Mouse (Mus musculus) kidney, adult 2 months (tissue): ENCODE data around the gene Cdiptos. TPM values are rescaled to one million over a fixed set of nuclear protein-coding genes. Genes with fewer than 3 reads are reported as not detected.

ENCODE experiments used
- DNase-seq: peaks from one replicate; pipeline ENCODE4 v3.0.0; 2021
- H3K27ac ChIP-seq: fragments of 200-500 bp; 2 replicates; pipeline ENCODE4 v1.5.1; 2012; ENCODE audit warnings: low read depth, low read length, control low read depth, inconsistent platforms; ENCODE audit not compliant: insufficient read depth
- H3K27me3 ChIP-seq: fragments of 200-500 bp; replicated peaks from 2 replicates; pipeline ENCODE4 v1.6.1; 2012; ENCODE audit warnings: mild to moderate bottlenecking, moderate library complexity, low read length, inconsistent platforms; ENCODE audit not compliant: control insufficient read depth, insufficient read depth
- H3K36me3 ChIP-seq: fragments of 200-500 bp; 2 replicates; pipeline ENCODE4 v1.6.1; 2012; ENCODE audit warnings: mild to moderate bottlenecking, moderate library complexity, low read length, inconsistent platforms; ENCODE audit not compliant: control insufficient read depth, insufficient read depth
- H3K4me1 ChIP-seq: fragments of 200-500 bp; 2 replicates; pipeline ENCODE4 v1.6.1; 2011; ENCODE audit warnings: low read length; ENCODE audit not compliant: control insufficient read depth, insufficient read depth
- H3K4me3 ChIP-seq: fragments of 200-500 bp; 2 replicates; pipeline ENCODE4 v1.5.1; 2011; ENCODE audit warnings: mild to moderate bottlenecking, low read depth, low read length, control low read depth; ENCODE audit not compliant: insufficient read depth
- CTCF ChIP-seq: fragments of 200-500 bp; conservative IDR thresholded peaks from 2 replicates; pipeline ENCODE4 v1.5.1; 2011; ENCODE audit warnings: low read depth, mild to moderate bottlenecking, control low read depth, low read length, moderate library complexity, mixed read lengths; ENCODE audit not compliant: insufficient read depth, insufficient read length
- POLR2A ChIP-seq: fragments of 200-500 bp; IDR thresholded peaks from one replicate; pipeline ENCODE4 v1.6.1; 2011; ENCODE audit warnings: low read depth, low read length, control low read depth
- WGBS: fragments of 180-500 bp; shearing (Covaris S2); methylation state at CpG from one replicate; pipeline ENCODE4 v1.1.7; 2018; 5-methylcytosine and 5-hydroxymethylcytosine counted together
- polyA plus RNA-seq: library from polyadenylated mRNA; depleted of rRNA; stranded (reverse); fragments of >200 nt; gene quantifications from 2 replicates; pipeline ENCODE4 v1.2.3, GENCODE M21; 2012; rRNA removed

Cdiptos gene
- polyA plus RNA-seq, 1 experiment = 0.74 TPM

DNA sequence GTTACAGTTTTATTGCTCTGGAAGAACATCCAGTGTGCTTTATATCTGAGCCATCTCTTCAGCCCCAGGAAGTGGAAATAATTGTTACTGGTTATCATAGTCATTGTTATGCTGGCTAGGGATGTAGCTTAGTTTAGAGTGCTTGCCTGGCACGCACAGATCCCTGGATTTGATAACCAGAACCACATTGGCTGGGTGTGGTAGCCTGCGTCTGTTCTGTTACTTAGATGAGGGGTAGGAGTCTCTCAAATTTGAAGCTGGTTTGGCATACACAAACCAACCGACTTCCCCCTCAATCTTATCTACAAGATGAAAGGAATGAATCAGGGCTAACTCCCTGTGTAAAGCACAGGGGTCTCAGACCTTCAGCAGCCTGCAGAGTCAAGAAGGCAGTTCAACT is 49.6 kb downstream of the Cdiptos start:
- DNase-seq = no peak
- Histone ChIP-seq H3K27me3 (no peaks in the 10 kb centered on the region), H3K36me3 (no peaks in the 10 kb centered on the region), H3K27ac (no peak overlapping the region), H3K4me1 (peaks cover 8% of the 10 kb centered on the region; the same call in 1 of the 2 replicates), H3K4me3 (no peak overlapping the region)
- TF ChIP-seq CTCF (no peak), POLR2A (no peak)
- WGBS = 47% methylated on average over 3 of the region's 3 CpGs

DNA sequence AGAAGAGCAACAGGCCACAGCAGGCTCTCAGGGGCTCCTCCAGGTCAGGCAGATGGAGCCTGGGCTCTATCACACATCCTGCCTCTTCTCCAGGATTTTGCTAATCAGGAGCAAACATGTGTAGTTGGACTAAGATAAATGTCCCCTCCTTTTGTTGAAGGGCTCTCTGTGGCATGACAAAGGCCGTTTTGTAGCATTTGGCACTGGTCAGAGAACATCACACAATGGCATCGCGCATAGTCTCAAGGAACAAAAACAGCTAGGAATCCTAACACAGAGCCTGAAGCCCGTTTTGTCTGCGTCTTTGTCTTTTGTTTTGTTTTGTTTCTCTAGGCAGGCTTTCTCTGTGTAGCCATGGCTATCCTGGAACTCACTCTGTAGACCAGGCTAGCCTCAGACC is 51.9 kb downstream of the Cdiptos start:
- Histone ChIP-seq H3K4me1 (peaks cover 6% of the 10 kb centered on the region; the same call in 1 of the 2 replicates), H3K4me3 (no peak overlapping the region), H3K27ac (no peak overlapping the region), H3K36me3 (no peaks in the 10 kb centered on the region), H3K27me3 (no peaks in the 10 kb centered on the region)
- TF ChIP-seq POLR2A (no peak), CTCF (no peak)
- DNase-seq = no peak
- WGBS = 71% methylated on average over 5 of the region's 5 CpGs

DNA sequence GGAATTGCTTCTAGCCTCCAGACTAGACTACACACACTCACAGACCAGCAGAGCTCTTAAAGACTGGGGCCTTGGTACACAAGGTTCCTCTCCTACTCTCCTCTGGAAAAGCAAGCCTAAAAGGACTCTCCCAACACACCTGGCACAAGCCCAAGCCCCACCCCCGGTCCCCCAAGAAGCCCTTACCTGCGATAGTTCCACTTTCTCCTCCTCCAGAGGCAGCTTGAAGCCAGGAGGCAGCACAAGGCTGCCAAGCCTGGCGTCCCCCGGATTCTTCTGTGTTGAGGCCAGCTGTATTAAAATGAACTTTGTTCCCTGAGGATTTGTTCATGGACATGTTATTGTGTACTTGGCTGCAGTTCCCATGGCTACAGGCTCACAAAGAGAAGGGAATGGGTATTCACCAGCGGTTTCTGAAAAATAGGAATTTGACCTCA is 53.3 kb downstream of the Cdiptos start, which contains the start of gene Tmem219:
Gene Tmem219, minus strand, starts transcription at position 294 of the 437 bp plus-strand sequence.
- DNase-seq = peak; percentile 94
- peak within 1 kb of the TSS; percentile 89 for H3K27ac ChIP-seq
- H3K27me3 ChIP-seq = no peaks in the 10 kb centered on the region
- H3K36me3 ChIP-seq = no peaks in the 10 kb centered on the region
- peaks cover 7% of the 10 kb centered on the region; the same call in 1 of the 2 replicates for H3K4me1 ChIP-seq
- TF ChIP-seq POLR2A = no peak
- TF ChIP-seq CTCF = no peak
- WGBS = 25% methylated on average over 5 of the region's 5 CpGs
- H3K4me3 ChIP-seq = peak within 1 kb of the TSS; percentile 34; the same call in 1 of the 2 replicates

Other genes with a start within 250 kb of the Cdiptos start
- 210 and 216 TPM in 2 replicates for gene Mapk3, start 216.5 kb downstream of the Cdiptos start, polyA plus RNA-seq
- 58.2 and 61.4 TPM in 2 replicates for gene Gdpd3, start 209.8 kb downstream of the Cdiptos start, polyA plus RNA-seq
- gene Ypel3, start 199.1 kb downstream of the Cdiptos start, polyA plus RNA-seq = 290 and 371 TPM in 2 replicates
- gene Tbx6, start 194.6 kb downstream of the Cdiptos start, polyA plus RNA-seq = 2.1 and 2.2 TPM in 2 replicates
- 135 and 145 TPM in 2 replicates for gene Ppp4c, start 183.6 kb downstream of the Cdiptos start, polyA plus RNA-seq
- gene Fam57b, start 178.4 kb downstream of the Cdiptos start, polyA plus RNA-seq = 4.2 and 6.3 TPM in 2 replicates
- gene 4930451I11Rik, start 144.5 kb downstream of the Cdiptos start, polyA plus RNA-seq = 0.46 TPM in 1 of 2 replicates, not detected in the other
- 0.15 and 0.33 TPM in 2 replicates for gene Doc2a, start 128.7 kb downstream of the Cdiptos start, polyA plus RNA-seq
- 4.2 and 6.6 TPM in 2 replicates for gene Hirip3, start 114.1 kb downstream of the Cdiptos start, polyA plus RNA-seq
- gene Ino80e, start 113.7 kb downstream of the Cdiptos start, polyA plus RNA-seq = 39.6 and 47.0 TPM in 2 replicates
- 56.5 and 75.2 TPM in 2 replicates for gene Taok2, start 91.4 kb downstream of the Cdiptos start, polyA plus RNA-seq
- 90.8 and 113 TPM in 2 replicates for gene Tmem219, start 53.2 kb downstream of the Cdiptos start, polyA plus RNA-seq
- 21.4 and 21.9 TPM in 2 replicates for gene Kctd13, start 47.2 kb downstream of the Cdiptos start, polyA plus RNA-seq
- gene Asphd1, start 26.5 kb downstream of the Cdiptos start, polyA plus RNA-seq = 0.19 TPM in 1 of 2 replicates, not detected in the other
- gene Sez6l2, start 25.5 kb downstream of the Cdiptos start, polyA plus RNA-seq = 1.2 and 1.4 TPM in 2 replicates
- 237 and 284 TPM in 2 replicates for gene Cdipt, start 184 bp downstream of the Cdiptos start, polyA plus RNA-seq
- 56.9 and 66.9 TPM in 2 replicates for gene Mvp, start 38.5 kb upstream of the Cdiptos start, polyA plus RNA-seq
- 0.91 and 1.3 TPM in 2 replicates for gene Pagr1b, start 40.4 kb upstream of the Cdiptos start, polyA plus RNA-seq
- 2.8 and 17.6 TPM in 2 replicates for gene Pagr1a, start 41.3 kb upstream of the Cdiptos start, polyA plus RNA-seq
- 21.2 and 28.9 TPM in 2 replicates for gene Gm42742, start 45.0 kb upstream of the Cdiptos start, polyA plus RNA-seq
- gene Prrt2, start 45.1 kb upstream of the Cdiptos start, polyA plus RNA-seq = 3.6 and 4.6 TPM in 2 replicates
- 97.9 and 115 TPM in 2 replicates for gene Maz, start 50.9 kb upstream of the Cdiptos start, polyA plus RNA-seq
- gene Kif22, start 66.4 kb upstream of the Cdiptos start, polyA plus RNA-seq = 0.67 and 0.73 TPM in 2 replicates
- not detected in 2 replicates for gene Zg16, start 111.2 kb upstream of the Cdiptos start, polyA plus RNA-seq
- gene AI467606, start 115.3 kb upstream of the Cdiptos start, polyA plus RNA-seq = 4.2 and 7.7 TPM in 2 replicates
- gene Qprt, start 146.1 kb upstream of the Cdiptos start, polyA plus RNA-seq = 127 and 137 TPM in 2 replicates
- gene Spn, start 161.7 kb upstream of the Cdiptos start, polyA plus RNA-seq = 2.7 and 5.2 TPM in 2 replicates
- 26.9 and 33.6 TPM in 2 replicates for gene Cd2bp2, start 220.0 kb upstream of the Cdiptos start, polyA plus RNA-seq
- 26.8 and 28.5 TPM in 2 replicates for gene Tbc1d10b, start 232.4 kb upstream of the Cdiptos start, polyA plus RNA-seq
- gene Mylpf, start 232.8 kb upstream of the Cdiptos start, polyA plus RNA-seq = 0.33 and 90.1 TPM in 2 replicates